Mouse (Mus musculus) layer of hippocampus, adult 9-10 months (tissue): Measurements from ENCODE around the gene Mapk3.

Experiments used
- DNase-seq: peaks from one replicate; pipeline ENCODE4 v3.0.0; 2022; ENCODE audit warnings: low spot score

Gene Mapk3

GRCm38 (mm10) chr7:126782693-126783092 is 23.3 kb downstream of the Mapk3 start:
- DNase-seq, result no peak

GRCm38 (mm10) chr7:126784469-126784868 is 25.1 kb downstream of the Mapk3 start:
- no peak for DNase-seq

DNA sequence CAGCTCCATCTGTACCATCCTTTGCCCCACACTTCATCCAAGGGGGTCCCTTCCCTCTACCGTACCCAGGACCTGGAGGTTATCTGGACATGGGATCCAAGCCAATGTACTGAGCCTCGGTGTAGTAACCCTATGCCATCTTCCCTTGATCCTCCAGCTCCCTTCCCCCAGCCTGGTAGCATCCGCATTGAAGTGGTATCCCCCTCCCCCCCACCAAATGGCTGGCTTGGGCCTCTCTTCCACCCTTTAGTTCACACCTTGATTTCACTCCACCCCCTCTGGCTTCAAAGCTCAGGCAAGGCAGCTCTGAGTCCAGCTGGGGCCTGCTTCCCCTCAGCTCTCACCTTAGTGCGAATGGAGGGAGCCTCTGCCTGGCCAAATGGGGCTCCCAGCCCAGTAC is 25.7 kb downstream of the Mapk3 start:
- DNase-seq, result no peak

GRCm38 (mm10) chr7:126786142-126786541 is 26.7 kb downstream of the Mapk3 start:
- DNase-seq, result no peak

- DNase-seq, result no peak
Observed at GRCm38 (mm10) chr7:126789141-126789540, 29.7 kb downstream of the Mapk3 start.

DNA sequence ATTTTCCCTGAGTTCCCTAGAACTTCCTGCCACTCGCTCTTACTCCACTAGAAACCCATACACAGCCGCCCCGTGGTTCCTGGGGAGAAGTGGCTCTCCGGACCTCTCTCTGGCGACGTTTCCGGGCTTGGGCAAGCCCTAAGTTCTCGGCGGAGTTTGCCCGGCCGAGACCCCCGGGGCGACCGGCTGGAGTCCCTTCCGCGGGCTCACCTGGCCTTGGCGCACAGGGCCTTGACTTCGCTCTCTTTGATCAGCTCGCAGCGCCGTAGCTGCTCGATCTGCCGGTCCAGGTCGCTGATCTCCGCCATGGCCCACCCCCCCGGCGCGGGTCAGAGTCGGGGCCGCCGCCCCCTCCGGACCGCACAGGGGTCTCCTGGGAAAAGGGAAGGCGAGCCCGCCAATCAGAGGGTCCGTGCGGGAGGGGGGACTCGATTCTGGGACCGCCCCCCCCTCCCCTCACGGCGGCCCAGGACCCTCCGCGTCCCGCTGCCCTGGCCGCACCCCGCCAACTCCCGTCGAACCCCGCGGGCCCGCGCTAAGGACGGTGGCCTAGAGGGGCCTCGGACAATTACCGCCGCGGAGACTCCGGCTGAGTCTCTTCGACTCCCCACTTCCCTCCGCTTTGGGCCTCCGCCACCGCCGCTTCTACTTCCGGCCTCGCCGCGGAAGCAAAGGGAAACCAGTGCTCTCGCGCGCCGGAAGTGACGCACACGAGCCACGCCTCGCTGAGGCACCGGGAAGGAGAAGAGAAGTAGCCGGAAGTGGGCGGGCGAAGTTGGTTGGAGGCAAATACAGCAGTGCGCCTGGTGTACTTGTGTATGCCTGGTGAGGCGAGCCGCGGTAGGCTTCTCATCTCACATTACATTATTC is 32.7 kb downstream of the Mapk3 start, which contains the start of gene Ppp4c:
Gene Ppp4c (minus strand): TSS at position 646 of the 870 bp plus-strand sequence.
- peak; percentile 84 for DNase-seq

DNA sequence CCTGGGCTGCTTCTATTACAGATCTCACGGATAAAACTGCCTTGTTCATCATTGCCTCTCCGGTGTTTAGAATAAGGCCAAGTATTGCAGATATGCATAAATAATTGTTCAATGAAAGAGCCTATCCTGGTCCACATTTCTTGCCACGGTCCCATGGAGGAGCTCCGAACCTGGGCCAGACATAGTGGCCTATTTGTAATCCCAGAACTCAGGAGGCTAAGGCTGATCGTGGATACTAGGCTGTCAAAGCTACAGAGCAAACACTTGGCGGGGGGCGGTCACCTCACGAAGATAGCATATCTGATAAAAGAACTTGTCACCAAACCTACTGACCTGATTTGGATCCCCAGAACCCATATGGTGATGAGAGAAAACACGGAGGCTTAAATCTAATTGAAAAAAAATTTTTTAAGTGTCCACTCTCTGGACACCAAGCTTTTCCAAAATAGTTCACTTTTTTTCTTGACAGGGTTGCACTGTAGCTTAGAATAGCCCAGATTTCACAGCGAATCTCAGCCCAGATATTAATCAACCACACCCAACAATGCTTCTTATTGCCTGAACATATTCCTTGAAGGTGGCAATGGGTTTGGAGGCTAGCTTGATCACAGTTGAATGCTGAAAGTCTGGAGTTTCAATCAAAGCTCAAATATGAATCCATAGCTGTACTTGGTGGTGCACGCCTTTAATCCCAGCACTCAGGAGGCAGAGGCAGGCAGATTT is 33.5 kb downstream of the Mapk3 start:
- no peak for DNase-seq

DNA sequence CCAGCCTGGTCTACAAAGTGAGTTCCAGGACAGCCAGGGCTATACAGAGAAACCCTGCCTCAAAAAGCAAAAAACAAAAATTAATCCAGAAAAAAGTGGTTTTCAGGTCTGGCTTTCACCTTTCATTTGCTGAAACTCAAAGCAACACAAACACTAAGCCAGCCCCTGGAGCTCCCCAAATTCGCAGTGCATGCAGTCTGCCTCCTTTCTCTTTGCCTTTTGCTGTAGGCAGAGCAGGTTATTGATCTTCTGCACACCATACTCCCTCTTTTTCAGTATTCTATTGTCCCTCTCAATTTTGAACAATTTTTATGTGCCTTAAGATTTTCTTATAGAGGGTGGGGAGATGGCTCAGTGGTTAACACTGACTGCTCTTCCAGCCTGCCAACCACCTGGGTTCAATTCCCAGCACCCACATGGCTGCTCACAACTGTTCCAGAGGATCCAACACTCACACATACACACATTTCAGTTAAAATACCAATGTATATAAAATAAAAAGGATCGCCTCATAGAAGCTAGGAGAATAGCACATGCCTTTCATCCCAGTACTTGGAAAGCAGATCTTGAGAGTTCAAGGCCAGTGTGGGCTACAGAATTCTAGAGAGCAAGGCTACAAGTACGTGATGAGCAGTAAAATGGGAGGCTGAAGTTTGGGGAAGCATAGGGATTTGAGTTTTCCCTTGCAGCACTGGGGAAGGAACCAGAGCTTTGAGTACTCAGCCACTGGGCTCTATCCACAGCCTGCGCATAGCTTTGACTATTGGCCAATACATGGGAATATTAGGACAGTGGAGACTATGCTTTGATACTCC is 34.3 kb downstream of the Mapk3 start:
- no peak for DNase-seq

DNA sequence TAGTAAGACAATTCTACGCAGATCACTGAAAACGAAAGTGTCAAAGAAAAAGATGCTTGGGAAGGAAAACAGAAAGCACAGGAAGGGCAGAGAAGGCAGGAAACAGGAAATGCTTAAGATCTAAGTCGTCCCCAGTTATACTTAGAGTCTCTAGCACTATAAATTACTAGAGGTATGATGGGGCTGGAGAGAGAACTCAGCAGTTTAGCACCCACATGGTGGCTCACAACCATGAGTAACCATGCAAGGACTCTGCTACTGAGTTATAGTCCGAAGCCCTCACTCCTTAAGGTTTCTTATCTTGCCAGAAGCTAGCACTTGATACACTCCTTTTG is 34.8 kb downstream of the Mapk3 start:
- no peak for DNase-seq

GRCm38 (mm10) chr7:126795387-126796317 is 36.3 kb downstream of the Mapk3 start:
- no peak for DNase-seq

DNA sequence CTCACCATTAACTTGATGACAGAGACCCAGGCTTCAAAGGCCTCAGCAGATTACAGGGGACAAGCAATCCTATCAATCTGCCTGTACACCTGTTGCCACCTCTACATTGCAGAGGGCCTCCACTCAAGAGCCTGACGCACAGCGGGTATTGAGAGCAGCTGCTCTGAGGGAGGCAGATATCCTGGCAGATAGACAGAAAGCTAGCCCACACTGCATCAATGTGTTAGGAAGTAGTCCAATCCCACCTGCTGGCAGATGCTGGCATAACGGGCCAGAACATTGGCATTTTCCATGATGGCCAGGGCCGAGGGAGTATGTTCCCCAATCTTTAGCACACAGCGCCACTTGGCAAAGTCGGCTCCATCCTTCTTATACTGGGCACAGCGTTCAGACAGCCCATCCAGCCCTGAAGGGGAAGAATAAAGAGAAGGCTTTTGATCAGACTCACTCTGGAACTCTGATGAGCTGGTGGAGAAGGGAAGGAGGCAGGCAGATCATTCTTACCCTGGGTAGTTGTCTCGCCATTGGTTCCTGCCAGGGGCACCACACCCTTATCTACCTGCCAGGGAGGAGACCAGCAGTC is 37.0 kb downstream of the Mapk3 start:
- no peak for DNase-seq

DNA sequence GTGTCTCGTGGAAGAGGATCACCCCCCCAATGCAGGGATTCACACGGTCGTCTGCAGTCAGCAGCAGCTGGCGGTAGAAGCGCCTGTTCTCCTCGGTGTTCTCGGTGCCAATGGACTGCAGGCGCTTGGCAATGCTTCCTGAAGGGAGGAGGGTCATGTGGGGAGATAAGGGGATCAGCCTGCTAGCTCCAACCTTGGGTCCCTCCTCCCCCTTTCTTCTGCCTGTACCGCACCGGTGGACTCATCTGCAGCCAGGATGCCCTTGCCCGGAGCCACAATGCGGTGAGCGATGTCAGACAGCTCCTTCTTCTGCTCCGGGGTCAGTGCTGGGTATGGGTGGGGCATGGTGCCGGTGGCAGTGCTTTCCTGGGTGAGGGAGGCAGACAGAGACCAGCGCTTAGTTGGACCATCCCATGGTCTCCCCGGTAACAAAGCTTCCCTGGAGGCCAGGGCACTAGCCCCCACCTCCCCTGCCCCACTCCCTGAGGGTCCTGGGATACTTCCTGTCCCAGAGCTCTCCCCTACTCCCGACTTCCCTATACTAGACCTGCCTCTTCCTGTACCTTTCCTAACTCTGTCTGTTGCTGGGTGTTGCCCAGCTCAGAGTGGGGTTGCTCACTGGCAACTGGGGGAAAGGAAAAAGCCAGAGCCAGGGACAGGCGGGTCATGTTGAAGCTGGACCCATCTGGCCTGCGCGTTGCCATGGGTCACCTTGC is 38.2 kb downstream of the Mapk3 start, which contains the start of gene Fam57b:
Gene Fam57b (plus strand): TSS at position 258 of the 716 bp plus-strand sequence.
- DNase-seq, result no peak

GRCm38 (mm10) chr7:126798127-126799049 is 39.0 kb downstream of the Mapk3 start:
- DNase-seq, result no peak

DNA sequence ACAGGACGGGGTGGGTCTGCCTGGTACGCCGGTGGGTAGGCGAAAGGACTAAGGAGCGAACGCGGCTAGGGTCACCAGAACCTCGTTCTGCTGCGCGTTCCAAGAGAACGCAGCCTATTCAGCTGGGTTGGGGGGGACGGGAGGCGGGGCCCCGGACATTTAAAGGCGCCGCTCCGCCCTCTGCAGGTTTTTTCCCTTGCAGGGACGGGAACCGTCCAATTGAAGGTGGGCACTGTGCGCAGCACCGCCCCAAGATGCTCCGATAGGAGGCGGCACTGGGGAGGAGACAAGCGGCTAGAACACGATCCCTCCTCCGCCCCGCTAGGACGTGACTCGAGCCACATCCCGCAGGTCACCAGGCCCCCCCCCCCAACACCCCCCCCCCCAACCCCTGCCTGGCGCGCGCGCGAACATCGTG is 39.7 kb downstream of the Mapk3 start:
- peak; percentile 93 for DNase-seq

- DNase-seq, result no peak
Observed at GRCm38 (mm10) chr7:126799468-126800268, 40.3 kb downstream of the Mapk3 start.

DNA sequence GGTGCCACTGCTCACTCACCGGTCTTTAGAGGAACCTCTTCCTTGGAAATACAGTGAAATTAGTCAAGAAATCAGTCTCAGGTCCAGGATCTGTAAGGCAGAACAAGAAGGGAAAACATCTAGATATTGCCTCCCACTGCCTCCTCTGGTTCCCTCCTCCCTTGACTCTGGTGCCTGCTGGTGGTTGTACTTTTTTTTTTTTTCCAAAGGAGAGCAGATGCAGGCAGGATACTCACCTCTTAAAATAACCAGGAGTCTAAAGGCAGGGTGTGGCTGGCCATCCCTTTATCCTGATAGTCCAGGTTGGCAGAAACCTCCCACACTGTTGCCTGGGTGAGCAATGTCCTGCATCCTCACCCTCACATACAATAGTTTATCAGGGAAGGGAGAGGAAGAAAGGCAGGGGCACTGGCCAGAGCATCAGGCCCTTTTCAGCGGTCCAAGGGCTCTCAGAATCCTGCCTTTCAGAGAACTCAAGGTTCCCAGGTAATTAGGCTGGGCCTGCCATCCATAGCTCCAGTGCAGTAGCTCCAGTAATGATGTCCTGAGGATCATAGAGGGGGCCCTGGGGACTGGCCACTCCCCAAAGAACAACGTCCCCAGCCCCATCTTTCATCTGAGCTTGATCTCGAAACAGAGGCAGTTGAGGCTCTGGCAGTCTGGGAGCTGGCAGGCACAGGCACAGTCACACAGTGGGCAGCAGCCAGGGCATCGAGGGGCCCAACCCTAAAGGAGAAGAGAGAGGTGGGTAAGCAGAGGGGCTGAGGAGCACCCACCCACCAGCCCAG is 41.1 kb downstream of the Mapk3 start:
- DNase-seq, result no peak

DNA sequence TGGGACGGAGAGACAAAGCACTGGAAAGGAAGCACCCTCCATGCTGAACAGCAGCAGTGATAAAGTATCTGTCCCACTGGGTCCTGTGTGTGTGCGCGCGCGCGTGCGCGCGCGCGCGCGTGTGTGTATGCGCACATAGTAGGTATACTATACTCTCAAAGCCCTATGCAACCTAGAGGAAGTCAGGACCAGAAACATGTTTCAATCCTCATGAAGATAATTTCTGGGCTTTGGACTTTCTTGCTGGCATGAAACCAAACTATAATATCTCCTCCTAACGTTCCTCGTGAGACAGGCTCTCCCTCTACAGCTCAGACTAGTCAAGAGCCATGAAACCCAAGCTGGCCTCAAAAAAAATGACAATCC is 41.6 kb downstream of the Mapk3 start:
- no peak for DNase-seq
